Mouse (Mus musculus): ENCODE data around the gene Snrpd3.
"Not testable (repeated sequence)": the region's sequence is repeated elsewhere in the genome, so short reads cannot be mapped to it uniquely, and the experiment has no call there.

Gene Snrpd3

GRCm38 (mm10) chr10:75517073-75517757 is at the start of gene Snrpd3:
TSS of gene Snrpd3 (plus strand) at chr10:75517551.
- peak; percentile 87 to 88 for DNase-seq (ENCODE audit: low spot score in 2 of 2)

GRCm38 (mm10) chr10:75473411-75473810 is 43.9 kb upstream of the Snrpd3 start:
- no peak for DNase-seq (ENCODE audit: low spot score in 2 of 2)

DNA sequence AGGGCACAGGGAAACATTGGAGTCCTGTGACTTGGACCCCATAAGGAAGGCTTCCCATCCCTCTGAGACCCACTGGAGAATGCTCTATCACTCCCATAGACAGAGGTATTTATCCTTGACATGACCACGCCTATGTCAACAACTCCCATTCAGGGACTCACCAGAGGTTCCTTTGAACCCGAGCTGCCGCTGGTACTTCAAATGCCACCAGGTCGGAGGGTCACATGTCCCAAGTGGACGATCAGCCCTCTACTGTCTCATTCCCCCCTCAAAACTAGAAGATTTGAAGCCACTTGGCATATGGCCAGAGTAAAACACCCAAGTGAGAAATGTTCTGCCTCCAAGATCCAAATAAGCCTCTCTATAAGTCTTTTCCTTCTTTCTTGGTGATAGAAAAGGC is 42.8 kb upstream of the Snrpd3 start:
- no peak for DNase-seq (ENCODE audit: low spot score in 2 of 2)

GRCm38 (mm10) chr10:75475139-75475850 is 42.1 kb upstream of the Snrpd3 start:
- DNase-seq (ENCODE audit: low spot score in 2 of 2), result not testable (repeated sequence)

DNA sequence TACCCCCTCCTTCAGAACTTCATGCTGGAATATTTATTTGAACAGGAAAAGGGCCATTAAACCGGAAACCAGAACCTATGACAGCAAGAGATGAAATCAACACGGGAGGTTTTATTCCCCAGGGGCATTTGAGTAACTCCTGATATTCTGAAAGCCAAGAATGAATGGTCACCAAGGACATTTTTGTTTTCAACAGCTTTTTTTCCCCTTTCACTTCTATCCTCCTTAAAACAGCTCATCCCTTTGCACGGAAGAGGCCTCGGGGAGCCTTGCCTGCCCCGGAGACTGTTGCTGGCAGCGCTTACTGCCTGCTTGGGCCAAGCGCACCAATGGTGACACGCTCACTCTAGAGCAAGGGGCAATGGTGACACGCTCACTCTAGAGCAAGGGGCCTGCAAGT is 40.3 kb upstream of the Snrpd3 start:
- no peak for DNase-seq (ENCODE audit: low spot score in 2 of 2)

DNA sequence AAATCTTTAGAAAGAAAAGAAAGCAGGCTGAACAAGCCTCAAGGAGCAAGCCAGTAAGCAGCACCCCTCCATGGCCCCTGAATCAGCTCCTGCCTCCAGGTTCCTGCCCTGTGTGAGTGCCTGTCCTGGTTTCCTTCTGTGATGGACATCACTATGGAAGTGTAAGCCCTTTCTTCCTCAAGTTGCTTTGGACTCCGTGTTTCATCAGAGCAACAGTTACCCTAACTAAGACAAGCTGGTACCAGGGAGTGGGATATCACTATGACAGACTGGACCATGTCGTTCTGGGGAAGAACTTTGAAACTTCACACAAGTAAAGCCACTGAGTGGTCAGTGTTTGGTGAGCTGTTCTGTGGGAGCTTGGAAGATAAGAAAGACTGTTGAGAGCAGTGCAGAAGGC is 37.4 kb upstream of the Snrpd3 start:
- no peak for DNase-seq (ENCODE audit: low spot score in 2 of 2)

DNA sequence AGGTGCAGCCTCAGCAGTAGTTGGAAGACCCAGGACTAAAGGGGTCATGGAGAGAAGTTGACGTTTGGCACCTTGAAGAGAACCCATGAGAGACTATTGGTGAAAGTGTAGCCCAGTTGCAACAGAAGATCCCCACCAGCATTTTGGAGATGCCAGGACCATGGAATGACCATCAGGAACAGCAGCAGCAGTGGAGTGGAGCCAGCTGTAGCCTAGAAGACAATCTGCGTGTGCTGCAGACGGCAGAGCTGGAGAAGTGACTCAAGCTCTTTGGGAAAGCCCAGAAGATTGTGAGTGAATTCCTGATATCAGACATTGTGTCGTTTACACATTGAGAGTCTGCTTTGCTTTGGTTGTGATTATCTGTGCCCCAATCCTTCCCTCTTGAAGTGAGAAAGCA is 35.6 kb upstream of the Snrpd3 start:
- no peak for DNase-seq (ENCODE audit: low spot score in 2 of 2)

DNA sequence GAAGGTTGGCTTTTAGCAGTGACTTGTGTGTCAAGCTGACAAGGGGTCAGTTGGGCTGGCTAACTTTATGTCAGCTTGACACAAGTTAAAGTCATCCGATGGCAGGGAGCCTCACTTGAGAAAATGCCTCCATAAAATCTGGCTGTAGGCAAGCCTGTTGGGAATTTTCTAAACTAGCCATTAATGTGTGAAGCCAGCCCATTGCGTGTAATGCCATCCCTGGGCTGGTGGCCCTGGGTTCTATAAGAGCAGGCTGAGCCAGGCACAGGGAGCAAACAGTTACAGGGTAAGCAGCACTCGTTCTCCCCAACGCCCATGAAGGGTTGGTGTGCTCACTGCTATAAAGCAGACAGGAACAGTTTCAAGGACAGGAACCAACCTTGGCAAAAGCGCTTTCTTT is 35.1 kb upstream of the Snrpd3 start:
- no peak for DNase-seq (ENCODE audit: low spot score in 2 of 2)

GRCm38 (mm10) chr10:75482919-75483483 is 34.4 kb upstream of the Snrpd3 start:
- DNase-seq (ENCODE audit: low spot score in 2 of 2), result no peak

GRCm38 (mm10) chr10:75484066-75484465 is 33.3 kb upstream of the Snrpd3 start:
- no peak for DNase-seq (ENCODE audit: low spot score in 2 of 2)

DNA sequence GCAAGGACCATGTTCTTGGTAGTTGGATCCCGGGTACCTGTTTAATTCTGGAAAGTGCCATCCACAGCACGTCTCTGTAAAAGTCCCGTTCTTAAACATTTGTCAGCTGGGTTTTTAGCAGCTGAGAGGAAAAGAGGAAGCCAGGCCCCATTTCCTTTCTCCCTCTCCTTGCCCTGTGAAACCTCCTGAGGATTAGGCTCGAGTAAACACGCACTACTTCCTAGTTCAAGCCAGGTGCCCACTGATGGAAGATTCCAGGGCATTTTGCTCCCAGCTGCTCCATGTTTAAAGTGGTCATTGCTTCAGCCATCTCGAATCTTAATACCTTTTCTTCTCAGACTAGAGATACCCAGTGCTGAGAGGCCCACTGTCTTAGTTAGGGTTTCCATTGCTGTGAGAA is 32.6 kb upstream of the Snrpd3 start:
- no peak for DNase-seq (ENCODE audit: low spot score in 2 of 2)

DNA sequence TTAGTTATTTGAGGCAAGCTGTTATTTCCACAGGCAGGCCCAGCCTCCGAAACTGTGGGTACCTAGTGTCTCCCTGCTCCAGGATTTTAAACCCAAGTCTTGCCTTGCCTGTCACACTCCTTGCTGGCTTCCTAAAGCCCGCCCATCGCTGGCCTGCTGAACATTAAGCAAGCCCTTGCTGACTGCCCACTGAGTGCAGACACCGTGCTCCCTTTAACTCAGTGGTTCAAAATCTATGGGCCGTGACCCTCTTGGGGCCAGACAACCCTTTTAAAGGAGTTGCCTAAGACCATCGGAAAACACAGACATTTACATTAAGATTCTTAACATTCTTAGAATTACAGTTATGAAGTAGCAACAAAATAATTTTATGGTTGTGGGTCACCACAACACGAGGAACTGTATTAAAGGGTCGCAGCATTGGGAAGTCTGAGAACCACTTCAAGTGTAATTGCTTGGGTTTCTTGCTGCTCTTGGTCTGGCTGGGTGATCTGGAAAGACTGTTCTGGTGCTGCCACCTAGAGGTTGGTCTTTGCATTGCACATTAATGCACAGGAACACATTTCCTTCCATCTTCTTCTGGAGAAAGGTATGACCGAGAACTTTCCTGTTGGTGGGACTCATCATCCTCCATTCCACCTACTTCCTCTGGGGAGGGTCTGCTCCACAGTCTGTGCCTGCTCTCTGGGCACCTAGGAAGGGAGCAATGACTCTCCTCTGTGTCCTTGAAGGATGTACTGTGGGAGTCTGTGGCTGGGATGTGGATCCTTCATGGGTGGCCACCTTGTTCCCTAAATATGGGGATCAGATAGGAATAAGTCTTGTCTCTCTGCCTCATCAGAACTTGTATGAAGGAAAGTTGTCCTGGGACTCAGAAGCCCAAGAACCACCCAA is 31.0 kb upstream of the Snrpd3 start:
- peak; percentile 89 to 91 for DNase-seq (ENCODE audit: low spot score in 2 of 2)

- no peak for DNase-seq (ENCODE audit: low spot score in 2 of 2)
Observed at GRCm38 (mm10) chr10:75487131-75487530, 30.2 kb upstream of the Snrpd3 start.

GRCm38 (mm10) chr10:75489522-75489921 is 27.8 kb upstream of the Snrpd3 start:
- DNase-seq (ENCODE audit: low spot score in 2 of 2), result no peak

GRCm38 (mm10) chr10:75490731-75491130 is 26.6 kb upstream of the Snrpd3 start:
- DNase-seq (ENCODE audit: low spot score in 2 of 2), result no peak

- DNase-seq (ENCODE audit: low spot score in 2 of 2), result no peak
Observed at GRCm38 (mm10) chr10:75491234-75491935, 26.0 kb upstream of the Snrpd3 start.

DNA sequence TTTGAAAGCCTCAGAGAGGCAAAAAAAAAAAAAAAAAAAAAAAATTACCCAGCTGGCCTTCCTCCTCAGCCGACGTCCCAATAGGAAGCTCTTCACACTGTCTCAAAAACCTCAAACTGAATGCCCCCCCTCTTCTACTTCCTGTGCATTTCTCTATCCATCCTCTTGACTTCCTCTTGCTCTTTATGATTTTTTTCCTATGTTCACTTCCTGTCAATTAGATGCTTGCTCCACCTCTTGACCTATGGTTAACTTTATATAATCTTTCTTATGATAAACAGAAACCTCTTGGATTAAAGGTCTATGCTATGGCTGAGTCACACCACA is 25.5 kb upstream of the Snrpd3 start:
- DNase-seq (ENCODE audit: low spot score in 2 of 2), result no peak

DNA sequence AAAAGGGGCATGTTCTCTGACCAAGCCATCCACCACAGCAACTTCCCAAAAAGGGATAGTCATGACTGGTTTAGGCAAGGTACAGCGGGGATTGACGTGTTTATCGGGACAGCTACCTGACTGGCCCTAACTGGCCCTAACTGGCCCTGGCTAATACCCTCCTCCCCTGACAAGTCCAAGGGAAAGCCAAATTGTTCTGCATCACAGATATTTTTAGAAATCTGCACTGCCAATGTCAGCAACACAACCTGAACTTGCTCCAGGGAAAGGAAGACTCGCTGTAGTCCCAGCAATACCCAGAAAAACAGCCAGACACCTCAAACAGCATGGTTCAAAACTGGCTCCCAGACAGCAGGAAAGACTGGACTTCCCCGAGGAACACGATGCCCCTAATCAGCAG is 22.0 kb upstream of the Snrpd3 start:
- DNase-seq (ENCODE audit: low spot score in 2 of 2), result no peak

GRCm38 (mm10) chr10:75495921-75496320 is 21.4 kb upstream of the Snrpd3 start:
- no peak for DNase-seq (ENCODE audit: low spot score in 2 of 2)

GRCm38 (mm10) chr10:75499214-75499613 is 18.1 kb upstream of the Snrpd3 start:
- DNase-seq (ENCODE audit: low spot score in 2 of 2), result not testable (repeated sequence)

GRCm38 (mm10) chr10:75499791-75500190 is 17.6 kb upstream of the Snrpd3 start:
- DNase-seq (ENCODE audit: low spot score in 2 of 2), result no peak

GRCm38 (mm10) chr10:75500345-75500744 is 17.0 kb upstream of the Snrpd3 start:
- DNase-seq (ENCODE audit: low spot score in 2 of 2), result no peak
